Mouse (Mus musculus): ENCODE measurements around the gene Tmem59l. TPM values are rescaled to one million over a fixed set of nuclear protein-coding genes. Genes with fewer than 3 reads are reported as not detected.
A peak's percentile ranks its signal among the peaks of the same experiment; 100 is the strongest.

Tmem59l gene
- polyA plus RNA-seq, 1 experiment, result 0.44 TPM

- no peak for DNase-seq
- 5% methylated on average over 25 of the region's 25 CpGs for WGBS
- H3K4me1 ChIP-seq (ENCODE audit: control insufficient read depth, insufficient read depth, low read length), result peaks cover 22% of the 10 kb centered on the region
- no peaks in the 10 kb centered on the region for H3K27me3 ChIP-seq (replicated peaks; ENCODE audit: control insufficient read depth, insufficient read depth, low read length)
- TF ChIP-seq POLR2A (IDR thresholded peaks at IDR 0.05; ENCODE audit: low read depth, low read length) (no peak), CTCF (conservative IDR thresholded peaks at IDR 0.05; ENCODE audit: insufficient read depth, insufficient read length, low read depth, low read length) (no peak)
- H3K27ac ChIP-seq (ENCODE audit: insufficient read depth, low read depth, low read length), result peak overlapping the region; percentile 60
- peak overlapping the region; percentile 88 for H3K4me3 ChIP-seq (ENCODE audit: insufficient read depth, low read depth, low read length)
- no peaks in the 10 kb centered on the region; the same call in 1 of the 2 replicates for H3K36me3 ChIP-seq (ENCODE audit: control insufficient read depth, insufficient read depth, low read length)
Observed at GRCm38 (mm10) chr8:70509281-70509952, 22.3 kb upstream of the Tmem59l start.

GRCm38 (mm10) chr8:70507027-70507393, 19.9 kb upstream of the Tmem59l start:
- Histone ChIP-seq H3K4me3 (ENCODE audit: insufficient read depth, low read depth, low read length) (no peak overlapping the region), H3K4me1 (ENCODE audit: control insufficient read depth, insufficient read depth, low read length) (peaks cover 18% of the 10 kb centered on the region), H3K27me3 (replicated peaks; ENCODE audit: control insufficient read depth, insufficient read depth, low read length) (no peaks in the 10 kb centered on the region), H3K36me3 (ENCODE audit: control insufficient read depth, insufficient read depth, low read length) (no peaks in the 10 kb centered on the region; the same call in 1 of the 2 replicates), H3K27ac (ENCODE audit: insufficient read depth, low read depth, low read length) (no peak overlapping the region)
- TF ChIP-seq CTCF (conservative IDR thresholded peaks at IDR 0.05; ENCODE audit: insufficient read depth, insufficient read length, low read depth, low read length), result no peak
- no peak for TF ChIP-seq POLR2A (IDR thresholded peaks at IDR 0.05; ENCODE audit: low read depth, low read length)
- DNase-seq, result no peak
- 62% methylated on average over 5 of the region's 5 CpGs for WGBS

GRCm38 (mm10) chr8:70506328-70507026, 19.3 kb upstream of the Tmem59l start, which contains the start of gene Rex1bd:
TSS of gene Rex1bd (minus strand) at chr8:70506752.
- Histone ChIP-seq H3K4me3 (ENCODE audit: insufficient read depth, low read depth, low read length) (peak within 1 kb of the TSS; percentile 92), H3K4me1 (ENCODE audit: control insufficient read depth, insufficient read depth, low read length) (peaks cover 18% of the 10 kb centered on the region), H3K27ac (ENCODE audit: insufficient read depth, low read depth, low read length) (peak within 1 kb of the TSS; percentile 47; the same call in 1 of the 2 replicates), H3K27me3 (replicated peaks; ENCODE audit: control insufficient read depth, insufficient read depth, low read length) (no peaks in the 10 kb centered on the region), H3K36me3 (ENCODE audit: control insufficient read depth, insufficient read depth, low read length) (no peaks in the 10 kb centered on the region; the same call in 1 of the 2 replicates)
- 3% methylated on average over 40 of the region's 40 CpGs for WGBS
- TF ChIP-seq CTCF (conservative IDR thresholded peaks at IDR 0.05; ENCODE audit: insufficient read depth, insufficient read length, low read depth, low read length) (peak; percentile 72), POLR2A (IDR thresholded peaks at IDR 0.05; ENCODE audit: low read depth, low read length) (peak; percentile 9)
- DNase-seq, result peak; percentile 97

- TF ChIP-seq CTCF (conservative IDR thresholded peaks at IDR 0.05; ENCODE audit: insufficient read depth, insufficient read length, low read depth, low read length), result no peak
- H3K27me3 ChIP-seq (replicated peaks; ENCODE audit: control insufficient read depth, insufficient read depth, low read length), result no peaks in the 10 kb centered on the region
- peaks cover 18% of the 10 kb centered on the region for H3K4me1 ChIP-seq (ENCODE audit: control insufficient read depth, insufficient read depth, low read length)
- no peaks in the 10 kb centered on the region; the same call in 1 of the 2 replicates for H3K36me3 ChIP-seq (ENCODE audit: control insufficient read depth, insufficient read depth, low read length)
- no peak for DNase-seq
- peak overlapping the region; percentile 47; the same call in 1 of the 2 replicates for H3K27ac ChIP-seq (ENCODE audit: insufficient read depth, low read depth, low read length)
- H3K4me3 ChIP-seq (ENCODE audit: insufficient read depth, low read depth, low read length), result peak overlapping the region; percentile 92
- 33% methylated on average over 32 of the region's 32 CpGs for WGBS
Observed at GRCm38 (mm10) chr8:70505698-70506327, 18.7 kb upstream of the Tmem59l start.

- H3K36me3 ChIP-seq (ENCODE audit: control insufficient read depth, insufficient read depth, low read length), result no peaks in the 10 kb centered on the region; the same call in 1 of the 2 replicates
- DNase-seq, result peak; percentile 79
- H3K27me3 ChIP-seq (replicated peaks; ENCODE audit: control insufficient read depth, insufficient read depth, low read length), result no peaks in the 10 kb centered on the region
- peaks cover 18% of the 10 kb centered on the region for H3K4me1 ChIP-seq (ENCODE audit: control insufficient read depth, insufficient read depth, low read length)
- 80% methylated on average over 3 of the region's 3 CpGs for WGBS
- no peak overlapping the region for H3K4me3 ChIP-seq (ENCODE audit: insufficient read depth, low read depth, low read length)
- H3K27ac ChIP-seq (ENCODE audit: insufficient read depth, low read depth, low read length), result 0 out of 2 replicates have a peak overlapping the region, but pooled peaks have one; percentile 1
- TF ChIP-seq CTCF (conservative IDR thresholded peaks at IDR 0.05; ENCODE audit: insufficient read depth, insufficient read length, low read depth, low read length) (peak; percentile 80), POLR2A (IDR thresholded peaks at IDR 0.05; ENCODE audit: low read depth, low read length) (no peak)
Observed at GRCm38 (mm10) chr8:70504851-70505250, 17.7 kb upstream of the Tmem59l start.

- H3K36me3 ChIP-seq (ENCODE audit: control insufficient read depth, insufficient read depth, low read length), result no peaks in the 10 kb centered on the region; the same call in 1 of the 2 replicates
- H3K27me3 ChIP-seq (replicated peaks; ENCODE audit: control insufficient read depth, insufficient read depth, low read length), result no peaks in the 10 kb centered on the region
- H3K27ac ChIP-seq (ENCODE audit: insufficient read depth, low read depth, low read length), result peak overlapping the region; percentile 1; the same call in 1 of the 2 replicates
- WGBS, result 35% methylated on average over 16 of the region's 16 CpGs
- peaks cover 17% of the 10 kb centered on the region for H3K4me1 ChIP-seq (ENCODE audit: control insufficient read depth, insufficient read depth, low read length)
- TF ChIP-seq POLR2A (IDR thresholded peaks at IDR 0.05; ENCODE audit: low read depth, low read length) (no peak), CTCF (conservative IDR thresholded peaks at IDR 0.05; ENCODE audit: insufficient read depth, insufficient read length, low read depth, low read length) (no peak)
- H3K4me3 ChIP-seq (ENCODE audit: insufficient read depth, low read depth, low read length), result no peak overlapping the region
- peak; percentile 76 for DNase-seq
Observed at GRCm38 (mm10) chr8:70504291-70504716, 17.1 kb upstream of the Tmem59l start.

Measured in kidney, adult 2 months (tissue).